Comparison of ENCODE assay signal across 28 mouse cellular contexts in the genomic region with DNA sequence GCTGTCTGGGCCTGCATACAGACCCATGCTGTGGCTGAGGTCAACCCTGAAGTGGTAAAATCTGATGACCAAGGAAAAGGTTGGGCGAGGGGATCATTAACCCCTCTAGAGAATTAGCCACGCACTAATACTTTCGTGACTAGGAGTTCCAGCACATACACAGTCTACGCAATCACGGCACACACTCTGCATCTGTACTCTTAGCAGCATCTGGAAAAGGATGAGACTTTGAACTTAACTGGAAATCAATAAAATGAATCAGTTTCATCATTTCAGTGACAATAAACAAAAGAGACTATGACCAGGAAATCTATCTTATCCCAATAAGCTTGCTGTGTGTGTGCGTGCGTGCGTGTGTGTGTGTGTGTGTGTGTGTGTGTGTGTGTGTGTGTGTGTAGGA. TPM values are rescaled to one million over a fixed set of nuclear protein-coding genes. Genes with fewer than 3 reads are reported as not detected.
A peak's percentile ranks its signal among the peaks of the same experiment; 100 is the strongest.
DNase-seq lines count a peak whose midpoint lies in the region; ATAC-seq and TF ChIP-seq lines count a peak whose summit lies in the region.
"Had no signal": no experiment of that assay in that cellular context is flagged by ENCODE, and none has a peak within 500 bp of the region (broad histone marks: within the 10 kb centered on the region; RNA-seq: fewer than 3 reads in every experiment).

No protein-coding gene starts in this region.

- H3K4me3 ChIP-seq in liver, embryonic 14.5 days (ENCODE audit: insufficient read depth in 1 of 2, low read depth in 2 of 2, low read length in 2 of 2) = no peak overlapping the region
- H3K4me3 ChIP-seq in liver, embryonic 11.5 days (ENCODE audit: low read depth, low read length) = no peak overlapping the region
- H3K4me3 ChIP-seq in intestine, postnatal 0 days (ENCODE audit: low read depth, low read length) = no peak overlapping the region
- no peak overlapping the region for H3K4me3 ChIP-seq in liver, postnatal 0 days (ENCODE audit: low read depth, low read length)
- no peak overlapping the region for H3K4me3 ChIP-seq in left cerebral cortex, adult 2 months
- H3K4me3 ChIP-seq: embryonic facial prominence, embryonic 10.5 days; embryonic facial prominence, embryonic 13.5 days; erythroblast, embryonic 14.5 days; forebrain, embryonic 12.5 days; forebrain, embryonic 15.5 days; heart, embryonic 12.5 days; heart, embryonic 15.5 days; hindbrain, embryonic 10.5 days; hindbrain, embryonic 13.5 days had no signal

- no peaks in the 10 kb centered on the region for H3K9me3 ChIP-seq in liver, embryonic 14.5 days (ENCODE audit: control insufficient read depth, low read length)
- H3K9me3 ChIP-seq in liver, embryonic 11.5 days (ENCODE audit: control insufficient read depth, low read length) = no peaks in the 10 kb centered on the region
- no peaks in the 10 kb centered on the region for H3K9me3 ChIP-seq in intestine, postnatal 0 days (ENCODE audit: control insufficient read depth)
- no peaks in the 10 kb centered on the region for H3K9me3 ChIP-seq in liver, postnatal 0 days (ENCODE audit: low read length)
- H3K9me3 ChIP-seq: embryonic facial prominence, embryonic 10.5 days; embryonic facial prominence, embryonic 13.5 days; forebrain, embryonic 12.5 days; forebrain, embryonic 15.5 days; heart, embryonic 12.5 days; heart, embryonic 15.5 days; hindbrain, embryonic 10.5 days; hindbrain, embryonic 13.5 days had no signal

- ATAC-seq in liver, embryonic 14.5 days (ENCODE audit: insufficient read depth) = 0 out of 2 replicates have a peak, but pooled peaks have one; percentile 19
- ATAC-seq in liver, embryonic 11.5 days (replicated peaks; ENCODE audit: low FRiP score) = no peak
- ATAC-seq in intestine, postnatal 0 days = peak; percentile 87
- peak; percentile 87 for ATAC-seq in liver, postnatal 0 days
- ATAC-seq: activated CD4-positive, CD25-positive, alpha-beta regulatory T cell, adult 4 months; CD4-positive, CD25-positive, alpha-beta regulatory T cell, adult 4 months; forebrain, embryonic 15.5 days had no signal

- WGBS in liver, embryonic 14.5 days (ENCODE audit: insufficient replicate concordance) = 84% methylated on average over 8 of the region's 8 CpGs
- WGBS in liver, embryonic 11.5 days = 83% methylated on average over 8 of the region's 8 CpGs
- WGBS in intestine, postnatal 0 days = 61% methylated on average over 8 of the region's 8 CpGs
- 73% methylated on average over 8 of the region's 8 CpGs for WGBS in liver, postnatal 0 days (ENCODE audit: insufficient replicate concordance)

- no peaks in the 10 kb centered on the region for H3K27me3 ChIP-seq in liver, embryonic 14.5 days (ENCODE audit: control insufficient read depth, insufficient read depth, low read length)
- no peaks in the 10 kb centered on the region for H3K27me3 ChIP-seq in liver, embryonic 11.5 days (replicated peaks; ENCODE audit: control insufficient read depth, insufficient read depth, low read length)
- no peaks in the 10 kb centered on the region for H3K27me3 ChIP-seq in intestine, postnatal 0 days (replicated peaks; ENCODE audit: control insufficient read depth, insufficient read depth, low read length)
- H3K27me3 ChIP-seq in liver, postnatal 0 days (ENCODE audit: insufficient read depth, low read length) = no peaks in the 10 kb centered on the region
- H3K27me3 ChIP-seq: embryonic facial prominence, embryonic 13.5 days; forebrain, embryonic 12.5 days; forebrain, embryonic 15.5 days; heart, embryonic 12.5 days; heart, embryonic 15.5 days; hindbrain, embryonic 13.5 days had no signal

- TF ChIP-seq CTCF in liver, embryonic 14.5 days (IDR thresholded peaks at IDR 0.05; ENCODE audit: low read depth) = no peak
- TF ChIP-seq CTCF in intestine, postnatal 0 days (IDR thresholded peaks at IDR 0.05; ENCODE audit: low read depth) = no peak
- TF ChIP-seq CTCF in liver, postnatal 0 days (IDR thresholded peaks at IDR 0.05; ENCODE audit: low read depth) = no peak
- no peak for TF ChIP-seq CTCF in left cerebral cortex, adult 2 months (IDR thresholded peaks at IDR 0.05)

- no peak for TF ChIP-seq EP300 in liver, embryonic 14.5 days (IDR thresholded peaks at IDR 0.05; ENCODE audit: low read depth)
- no peak for TF ChIP-seq EP300 in liver, postnatal 0 days (IDR thresholded peaks at IDR 0.05; ENCODE audit: low read depth)

- no peak overlapping the region for H3K9ac ChIP-seq in liver, embryonic 14.5 days (replicated peaks)
- H3K9ac ChIP-seq in liver, embryonic 11.5 days (ENCODE audit: low read depth, low read length) = no peak overlapping the region
- H3K9ac ChIP-seq in intestine, postnatal 0 days (ENCODE audit: low read depth, low read length) = no peak overlapping the region
- H3K9ac ChIP-seq in liver, postnatal 0 days (replicated peaks) = no peak overlapping the region
- H3K9ac ChIP-seq: embryonic facial prominence, embryonic 13.5 days; forebrain, embryonic 12.5 days; forebrain, embryonic 15.5 days; heart, embryonic 12.5 days; heart, embryonic 15.5 days; hindbrain, embryonic 13.5 days had no signal

- H3K27ac ChIP-seq in liver, embryonic 14.5 days = no peak overlapping the region
- no peak overlapping the region for H3K27ac ChIP-seq in liver, embryonic 11.5 days (ENCODE audit: low read depth, low read length)
- H3K27ac ChIP-seq in intestine, postnatal 0 days (ENCODE audit: low read depth, low read length) = peak overlapping the region; percentile 54
- H3K27ac ChIP-seq in liver, postnatal 0 days (ENCODE audit: low read depth) = peak overlapping the region; percentile 71
- H3K27ac ChIP-seq in left cerebral cortex, adult 2 months = no peak overlapping the region
- H3K27ac ChIP-seq: embryonic facial prominence, embryonic 10.5 days; embryonic facial prominence, embryonic 13.5 days; forebrain, embryonic 12.5 days; forebrain, embryonic 15.5 days; heart, embryonic 15.5 days; hindbrain, embryonic 10.5 days; hindbrain, embryonic 13.5 days had no signal

- DNase-seq in liver, embryonic 14.5 days (ENCODE audit: low read depth in 3 of 3, low spot score in 3 of 3) = no peak
- no peak for DNase-seq in liver, embryonic 11.5 days (ENCODE audit: low spot score)
- DNase-seq in liver, postnatal 0 days = no peak
- DNase-seq in left cerebral cortex, postnatal 36 days (ENCODE audit: low spot score in 2 of 2) = no peak
- DNase-seq in left cerebral cortex, adult 2 months (ENCODE audit: extremely low spot score in 1 of 2, low spot score in 2 of 2) = no peak
- DNase-seq: adrenal gland, adult 8-10 months; adrenal gland, postnatal 25 days; cerebellum, adult 11-12 months; cerebellum, adult 8-10 months; cerebellum, postnatal 10 days; cerebellum, postnatal 36 days; embryo, embryonic 11 days; gastrocnemius, postnatal 25 days; heart, adult 18-20 months; heart, postnatal 10 days; heart, postnatal 36 days had no signal

- intact Hi-C loops in left cerebral cortex, postnatal 36 days (cut with DNase I) = no loop called here
- intact Hi-C loops in left cerebral cortex, adult 2 months (cut with DNase I) = no loop called here

- peaks cover 0 to 3% of the 10 kb centered on the region in 2 experiments; a peak in 1 of 4 replicates for H3K4me1 ChIP-seq in liver, embryonic 14.5 days (replicated peaks; ENCODE audit: control insufficient read depth in 2 of 2, insufficient read depth in 2 of 2, low read length in 1 of 2)
- H3K4me1 ChIP-seq in liver, embryonic 11.5 days (replicated peaks; ENCODE audit: control insufficient read depth, insufficient read depth, low read length) = no peaks in the 10 kb centered on the region
- H3K4me1 ChIP-seq in intestine, postnatal 0 days (replicated peaks; ENCODE audit: control insufficient read depth, insufficient read depth, low read length) = no peaks in the 10 kb centered on the region
- 0 out of 2 replicates have a peak, but pooled peaks cover 3% of the 10 kb centered on the region for H3K4me1 ChIP-seq in liver, postnatal 0 days (ENCODE audit: insufficient read depth)
- H3K4me1 ChIP-seq: embryonic facial prominence, embryonic 10.5 days; embryonic facial prominence, embryonic 13.5 days; forebrain, embryonic 12.5 days; forebrain, embryonic 15.5 days; heart, embryonic 12.5 days; heart, embryonic 15.5 days; hindbrain, embryonic 10.5 days; hindbrain, embryonic 13.5 days had no signal

- no peak overlapping the region for H3K4me2 ChIP-seq in liver, embryonic 14.5 days (ENCODE audit: low read depth)
- no peak overlapping the region for H3K4me2 ChIP-seq in liver, embryonic 11.5 days
- no peak overlapping the region for H3K4me2 ChIP-seq in intestine, postnatal 0 days (replicated peaks; ENCODE audit: low read depth)
- no peak overlapping the region for H3K4me2 ChIP-seq in liver, postnatal 0 days (ENCODE audit: low read depth, low read length)
- H3K4me2 ChIP-seq: embryonic facial prominence, embryonic 13.5 days; forebrain, embryonic 12.5 days; forebrain, embryonic 15.5 days; heart, embryonic 12.5 days; heart, embryonic 15.5 days; hindbrain, embryonic 13.5 days had no signal

- peaks cover 4% of the 10 kb centered on the region for H3K36me3 ChIP-seq in liver, embryonic 14.5 days (replicated peaks; ENCODE audit: control insufficient read depth, insufficient read depth, low read depth)
- H3K36me3 ChIP-seq in liver, embryonic 11.5 days (ENCODE audit: control insufficient read depth, insufficient read depth, low read length) = peaks cover 21% of the 10 kb centered on the region
- peaks cover 45% of the 10 kb centered on the region for H3K36me3 ChIP-seq in intestine, postnatal 0 days (ENCODE audit: control insufficient read depth, insufficient read depth)
- H3K36me3 ChIP-seq in liver, postnatal 0 days (replicated peaks; ENCODE audit: insufficient read depth, low read length) = peaks cover 32% of the 10 kb centered on the region

RNA-seq across cellular contexts. Expression of a gene that starts 17.9 kb away (rescaled TPM):
- 12.2 and 13.3 TPM in 2 replicates for polyA plus RNA-seq in liver, embryonic 14.5 days (2012; rRNA removed)
- polyA plus RNA-seq in liver, embryonic 14.5 days (2014; fragmentation: Nextera tagmentation; extraction: Ambion mirVana) = 18.3 and 18.8 TPM in 2 replicates
- polyA plus RNA-seq in liver, embryonic 11.5 days (2014; fragmentation: Nextera tagmentation; extraction: Ambion mirVana) = 37.3 and 39.3 TPM in 2 replicates
- polyA plus RNA-seq in intestine, postnatal 0 days (2015; fragmentation: Nextera tagmentation; extraction: Ambion mirVana) = 36.6 and 46.7 TPM in 2 replicates
- polyA plus RNA-seq in liver, postnatal 0 days (2015; fragmentation: Nextera tagmentation; extraction: Ambion mirVana) = 16.0 and 16.4 TPM in 2 replicates
- total RNA-seq in left cerebral cortex, postnatal 36 days (2021) = 10 to 100 TPM; 32.0 to 35.0 TPM
- 10 to 100 TPM; 30.5 to 35.4 TPM for total RNA-seq in left cerebral cortex, adult 2 months (2021)

Comparison
In these comparisons a context has a peak if more than half of its experiments do, and no peak if none do; other contexts are left out.
1. H3K27ac ChIP-seq: peak in intestine, postnatal 0 days (single experiment) and liver, postnatal 0 days (single experiment); none in liver, embryonic 14.5 days (single experiment), liver, embryonic 11.5 days (single experiment) and left cerebral cortex, adult 2 months (single experiment).